Mouse (Mus musculus) 416B (cell line): ENCODE measurements at regions not wholly inside any gene's neighbourhood (a gene's known extent, or its start where the extent isn't known, plus 50 kb on each side); places are given as distances from the start of the nearest gene placed in this dataset.
"Not testable (repeated sequence)": the region's sequence is repeated elsewhere in the genome, so short reads cannot be mapped to it uniquely, and the experiment has no call there.

Experiments
- DNase-seq: peaks from one replicate; pipeline ENCODE4 v3.0.0; 2011; ENCODE audit warnings: low read depth

DNA sequence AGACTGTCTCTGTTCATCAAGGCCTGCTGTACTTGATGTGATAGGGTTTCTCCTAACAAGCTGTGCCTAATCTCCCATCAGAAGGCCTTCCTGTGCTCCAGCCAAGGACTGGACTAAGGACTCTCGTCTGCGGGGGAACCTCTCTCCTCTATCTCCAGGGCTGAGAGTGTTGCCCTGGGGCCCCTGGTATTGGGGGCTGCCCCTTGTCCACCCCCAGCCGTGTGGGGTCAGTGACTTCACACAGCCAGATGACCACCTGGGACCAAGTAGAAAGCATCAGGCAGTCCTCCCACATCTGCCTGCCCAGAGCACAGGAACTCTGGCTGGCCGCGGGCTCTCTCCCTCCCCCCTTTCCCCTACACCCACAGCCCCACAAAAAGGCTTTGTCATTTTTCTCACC is 651.5 kb upstream of the Kif2b start:
- no peak for DNase-seq

GRCm38 (mm10) chr11:92208980-92209548 is 631.7 kb upstream of the Kif2b start:
- no peak for DNase-seq

DNA sequence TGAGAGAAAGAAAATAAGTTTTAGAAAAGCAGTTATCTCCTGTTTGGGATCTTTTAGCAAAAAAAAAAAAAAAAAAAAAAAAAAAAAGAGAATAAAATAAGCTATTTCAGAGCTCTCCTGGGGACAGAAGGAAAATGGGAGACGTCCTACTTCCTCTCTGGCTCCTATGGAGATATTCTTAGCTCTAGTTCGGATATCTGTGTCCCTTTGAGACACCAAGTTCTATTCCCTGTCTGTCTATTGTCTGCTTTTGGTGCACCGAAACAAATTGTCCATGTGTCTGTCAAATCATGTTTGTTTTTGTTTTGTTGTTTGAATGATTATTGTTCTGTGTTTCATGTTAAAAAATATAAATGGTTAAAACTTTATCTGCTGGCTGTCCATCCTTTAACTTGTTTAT is 601.0 kb upstream of the Kif2b start:
- not testable (repeated sequence) for DNase-seq

DNA sequence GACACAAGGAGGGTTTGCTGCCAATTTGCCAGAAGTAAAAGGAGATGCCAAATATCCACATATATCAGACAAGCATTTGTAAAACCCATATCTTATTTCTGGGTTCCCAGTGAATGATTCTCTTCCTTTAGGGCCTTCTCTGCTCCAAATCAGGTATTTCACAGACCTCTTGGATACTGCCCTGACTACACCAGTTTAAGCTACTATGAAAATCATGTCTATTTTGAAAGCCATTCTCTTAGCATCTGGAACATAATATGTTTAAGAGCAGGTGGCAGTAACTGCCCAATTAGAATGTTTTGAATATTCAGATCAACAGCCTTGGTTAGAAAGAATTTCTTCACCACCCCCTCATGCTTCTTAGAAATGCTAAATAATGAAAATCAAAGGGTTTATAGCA is 575.8 kb upstream of the Kif2b start:
- no peak for DNase-seq

- DNase-seq, result peak; percentile 4
Observed at GRCm38 (mm10) chr11:92135677-92136076, 558.3 kb upstream of the Kif2b start.

DNA sequence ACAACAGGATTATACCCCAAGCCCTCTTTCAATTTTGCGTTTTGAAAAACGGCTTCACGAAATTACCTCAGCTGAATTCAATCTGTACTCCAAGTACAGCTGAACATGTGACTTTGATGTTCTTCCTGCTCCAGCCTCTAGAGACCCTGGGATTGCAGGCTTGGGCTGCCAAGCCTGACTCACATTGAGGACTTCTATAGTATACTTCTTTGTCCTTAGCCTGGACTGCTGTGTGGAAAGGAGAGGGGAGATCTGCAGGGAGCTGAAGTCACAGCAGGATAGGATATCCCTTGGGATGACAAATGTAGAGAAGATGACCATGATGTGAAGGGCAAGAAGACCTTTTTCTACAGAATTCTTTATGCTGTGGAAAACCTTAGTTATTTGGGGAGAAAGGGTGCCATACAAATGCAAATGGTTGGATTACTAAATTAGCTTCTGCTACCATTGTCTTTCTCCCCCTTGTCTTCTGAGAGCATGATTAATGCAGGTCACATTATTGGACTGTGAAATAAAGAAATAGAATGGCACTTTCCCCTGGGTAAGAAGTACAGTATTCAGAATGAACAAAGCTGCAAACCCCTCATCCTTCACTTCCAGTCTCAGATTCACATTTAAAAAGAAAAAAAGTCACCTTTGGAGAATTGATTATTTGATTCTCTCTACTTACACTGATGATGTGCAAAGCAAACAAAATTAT is 557.7 kb upstream of the Kif2b start:
- no peak for DNase-seq

DNA sequence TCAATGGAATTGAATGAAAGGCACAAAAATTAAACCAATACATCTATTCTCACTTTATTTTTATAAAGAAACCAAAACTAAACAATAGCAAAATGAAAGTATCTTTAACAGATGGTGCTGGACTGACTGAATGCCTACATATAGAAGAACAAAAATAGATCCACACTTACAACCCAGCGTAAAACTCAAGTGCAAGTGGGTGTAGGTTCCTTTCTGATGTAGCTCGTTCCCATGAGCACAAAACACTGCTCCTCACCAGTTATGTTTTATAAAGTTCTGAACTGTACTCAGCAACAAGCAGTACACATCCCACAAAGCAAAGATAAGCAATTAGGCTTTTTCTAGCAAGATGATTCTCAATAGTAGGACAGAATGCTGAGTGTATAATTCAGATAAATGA is 507.4 kb upstream of the Kif2b start:
- DNase-seq, result no peak

DNA sequence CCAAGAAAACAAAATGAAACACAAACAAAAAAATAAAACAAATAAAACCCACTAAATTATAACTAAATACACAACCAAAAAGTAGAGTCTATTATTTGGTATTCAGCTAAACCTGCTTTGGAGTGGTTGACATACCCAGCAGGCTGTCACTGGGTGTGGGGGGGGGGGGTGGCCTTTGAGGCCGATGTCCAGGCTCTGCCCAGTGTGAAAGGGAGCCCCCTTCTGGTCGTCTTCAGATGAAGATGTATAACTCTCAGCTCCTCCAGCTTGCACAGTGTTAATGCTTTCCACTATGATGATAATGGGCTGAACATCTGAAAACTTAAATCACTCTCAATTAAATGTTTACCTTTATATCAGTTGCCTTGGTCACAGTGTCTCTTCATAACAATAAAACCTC is 464.3 kb upstream of the Kif2b start:
- DNase-seq, result peak; percentile 40

DNA sequence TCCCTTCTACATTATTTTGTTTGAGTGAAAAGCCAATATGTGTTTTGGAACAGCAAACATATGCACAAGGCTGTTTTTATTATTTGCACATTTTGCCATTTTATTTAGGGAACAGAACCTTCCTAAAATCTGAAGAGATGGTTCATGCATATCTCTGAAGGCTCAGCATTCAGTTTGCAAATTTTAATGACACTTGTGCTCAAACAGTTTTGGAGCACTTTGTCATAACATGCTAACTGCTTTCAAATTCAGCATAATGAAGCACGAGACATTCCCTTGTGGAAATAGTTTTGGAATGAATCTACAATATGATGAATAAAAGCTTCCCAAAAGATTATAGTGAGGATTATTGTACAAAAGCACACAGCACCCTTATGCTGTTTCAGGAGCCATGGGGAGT is 462.8 kb upstream of the Kif2b start:
- DNase-seq, result no peak

DNA sequence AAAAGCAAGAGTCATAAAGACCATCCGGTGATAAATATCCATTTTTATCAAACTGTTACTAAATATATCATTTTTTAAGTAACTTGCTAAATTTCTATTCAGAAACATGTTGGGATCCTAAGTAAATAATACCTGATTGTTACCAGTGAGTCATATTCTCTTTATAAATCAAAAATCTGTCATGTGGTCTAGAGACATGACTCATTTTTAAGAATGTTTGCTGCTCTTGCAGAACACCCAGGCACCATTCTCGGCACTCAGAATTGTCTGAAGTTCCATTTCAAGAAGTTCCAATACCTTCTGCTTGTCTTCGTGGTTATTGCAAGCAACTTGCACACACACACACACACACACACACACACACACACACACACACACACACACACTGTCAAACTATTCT is 441.1 kb upstream of the Kif2b start:
- DNase-seq, result no peak

- no peak for DNase-seq
Observed at GRCm38 (mm10) chr11:92011284-92011683, 433.9 kb upstream of the Kif2b start.

DNA sequence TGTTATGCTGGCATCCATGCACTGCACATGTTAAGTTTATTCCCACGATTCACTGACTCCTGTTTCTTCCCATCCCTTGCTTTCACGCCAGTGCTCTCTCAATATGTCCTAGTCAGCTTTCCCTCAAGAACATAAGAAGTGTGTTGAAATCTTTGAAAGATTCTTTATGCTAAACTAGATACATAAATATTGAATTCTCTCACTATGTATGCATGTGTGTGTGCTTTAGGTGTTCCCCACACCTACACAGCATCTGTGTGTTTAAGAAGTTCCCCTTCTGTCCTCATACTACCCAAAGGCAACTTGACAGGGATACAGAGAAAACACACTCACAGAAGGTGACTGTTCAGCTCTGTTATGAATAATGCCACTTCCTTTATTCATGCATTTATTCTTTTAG is 418.2 kb upstream of the Kif2b start:
- DNase-seq, result no peak

DNA sequence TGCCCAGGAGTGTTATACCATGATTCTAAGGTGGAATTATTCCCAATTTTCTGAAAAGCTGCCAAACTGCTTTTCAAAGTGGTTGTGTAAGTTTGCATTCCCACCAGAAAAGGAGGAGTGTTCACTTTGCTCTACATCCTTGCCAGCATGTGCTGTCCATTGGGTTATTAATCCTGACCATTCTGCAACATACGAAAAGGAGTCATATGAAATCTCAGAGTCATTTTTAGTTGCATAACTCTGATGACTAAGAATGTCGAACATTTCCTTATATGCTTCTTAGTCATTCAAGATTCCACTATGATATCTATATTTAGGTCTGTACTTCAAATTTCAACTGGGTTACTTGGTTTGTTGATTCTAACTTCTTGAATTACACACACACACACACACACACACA is 392.2 kb upstream of the Kif2b start:
- DNase-seq, result peak; percentile 60

- no peak for DNase-seq
Observed at GRCm38 (mm10) chr11:91944336-91944735, 367.0 kb upstream of the Kif2b start.
